Mouse (Mus musculus) ES-E14 (cell line): ENCODE measurements at regions not wholly inside any gene's neighbourhood (a gene's known extent, or its start where the extent isn't known, plus 50 kb on each side); places are given as distances from the start of the nearest gene placed in this dataset.

ENCODE experiments used
- DNase-seq: peaks from one replicate; pipeline ENCODE4 v3.0.0-alpha.2; 2013; ENCODE audit warnings: low read depth, low spot score
- H3K27ac ChIP-seq: 2 replicates; pipeline ENCODE4 v1.5.1; 2012; ENCODE audit warnings: low read depth, mild to moderate bottlenecking, low read length, moderate library complexity, mixed read lengths; ENCODE audit not compliant: poor library complexity, insufficient read depth, severe bottlenecking
- H3K36me3 ChIP-seq: 2 replicates; pipeline ENCODE4 v1.6.1; 2012; ENCODE audit warnings: mild to moderate bottlenecking, low read length, moderate library complexity, mixed read lengths; ENCODE audit not compliant: control insufficient read depth, poor library complexity, insufficient read depth, severe bottlenecking
- H3K4me1 ChIP-seq, 2 experiments: fragments of 150-350 bp in 1 of 2; sonication (generic) in 1 of 2; 2 replicates each; pipeline ENCODE4 v1.6.1; 2012; ENCODE audit warnings: low read length in 2 of 2, mild to moderate bottlenecking in 1 of 2, mixed read lengths in 1 of 2; ENCODE audit not compliant: control insufficient read depth in 2 of 2, insufficient read depth in 2 of 2, poor library complexity in 1 of 2
- H3K4me3 ChIP-seq, 2 experiments: fragments of 150-350 bp in 1 of 2; sonication (generic) in 1 of 2; 2 replicates each; pipeline ENCODE4 v1.5.1; 2012; ENCODE audit warnings: low read length in 2 of 2, low read depth in 1 of 2, mild to moderate bottlenecking in 1 of 2, mixed read lengths in 1 of 2; ENCODE audit not compliant: insufficient read depth in 1 of 2, poor library complexity in 1 of 2, severe bottlenecking in 1 of 2
- H3K9ac ChIP-seq: 2 replicates; pipeline ENCODE4 v1.6.1; 2012; ENCODE audit warnings: low read depth, mild to moderate bottlenecking, low read length, mixed read lengths; ENCODE audit not compliant: poor library complexity, insufficient read depth, severe bottlenecking
- H3K9me3 ChIP-seq: fragments of 150-350 bp; sonication (generic); 2 replicates; pipeline ENCODE4 v1.6.1; 2012; ENCODE audit warnings: low read depth, mild to moderate bottlenecking, low read length; ENCODE audit not compliant: control insufficient read depth, insufficient read depth
- CHD2 ChIP-seq: IDR thresholded peaks from 2 replicates; pipeline ENCODE4 v1.6.1; 2014; ENCODE audit warnings: mild to moderate bottlenecking, low read depth, low read length, inconsistent platforms
- HCFC1 ChIP-seq: IDR thresholded peaks from 2 replicates; pipeline ENCODE4 v1.6.1; 2012; ENCODE audit warnings: low read length, inconsistent platforms, borderline replicate concordance; ENCODE audit not compliant: insufficient read depth
- MAFK ChIP-seq: IDR thresholded peaks from 2 replicates; pipeline ENCODE4 v1.6.1; 2014; ENCODE audit warnings: mild to moderate bottlenecking, low read depth, low read length, inconsistent platforms; ENCODE audit not compliant: insufficient read depth
- ZC3H11A ChIP-seq: IDR thresholded peaks from 2 replicates; pipeline ENCODE4 v1.6.1; 2012; ENCODE audit warnings: low read depth, mild to moderate bottlenecking, inconsistent platforms, low read length, borderline replicate concordance
- ZNF384 ChIP-seq: IDR thresholded peaks from 2 replicates; pipeline ENCODE4 v1.6.1; 2012; ENCODE audit warnings: low read depth, low read length, inconsistent platforms
- in situ Hi-C, 2 experiments: fragments of 600-800 bp; cut with MboI; formaldehyde crosslinking; loops; one replicate each; pipeline ENCODE4 v1.15.1; 2025; ENCODE audit warnings: low sequenced_read_pairs in 2 of 2, inconsistent platforms in 1 of 2; ENCODE audit not compliant: unreplicated experiment in 2 of 2

DNA sequence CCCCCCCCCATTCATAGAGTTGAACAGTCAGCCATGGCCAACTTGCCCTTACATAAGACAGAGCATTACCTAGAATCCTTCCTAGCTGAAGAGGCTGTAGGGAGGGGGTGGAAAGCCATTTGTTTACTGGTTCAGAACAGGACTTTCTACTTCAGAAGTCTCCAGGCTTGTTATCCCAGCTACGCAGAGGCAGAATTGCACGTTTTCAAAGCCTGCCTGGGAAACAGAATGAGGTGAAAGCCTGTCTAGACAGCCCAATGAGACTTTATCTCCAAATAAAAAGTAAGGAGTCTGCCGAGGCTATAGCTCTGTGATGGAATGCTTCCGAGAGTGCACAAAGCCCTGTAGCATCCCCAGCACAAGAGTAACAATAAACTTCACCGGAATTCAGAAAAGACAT, 71.1 kb upstream of the Irf2bp2 start:
- in situ Hi-C loops, result no loop called here
- Histone ChIP-seq H3K4me1 (peaks cover 0 to 9% of the 10 kb centered on the region in 2 experiments; a peak in 1 of 4 replicates), H3K9me3 (no peaks in the 10 kb centered on the region), H3K9ac (no peak overlapping the region), H3K27ac (no peak overlapping the region), H3K36me3 (no peaks in the 10 kb centered on the region), H3K4me3 (no peak overlapping the region)
- TF ChIP-seq HCFC1 (no peak), ZC3H11A (no peak), ZNF384 (no peak), CHD2 (no peak), MAFK (no peak)
- DNase-seq, result no peak

- DNase-seq, result no peak
- H3K4me1 ChIP-seq, result peaks cover 0 to 9% of the 10 kb centered on the region in 2 experiments; a peak in 1 of 4 replicates
- in situ Hi-C loops, result no loop called here
- H3K9me3 ChIP-seq, result no peaks in the 10 kb centered on the region
- no peaks in the 10 kb centered on the region for H3K36me3 ChIP-seq
- no peak overlapping the region for H3K4me3 ChIP-seq
- no peak for TF ChIP-seq HCFC1
- no peak for TF ChIP-seq MAFK
- no peak for TF ChIP-seq ZNF384
- TF ChIP-seq ZC3H11A, result no peak
- no peak for TF ChIP-seq CHD2
- no peak overlapping the region for H3K27ac ChIP-seq
- no peak overlapping the region for H3K9ac ChIP-seq
These were observed 69.3 kb upstream of the Irf2bp2 start for GRCm38 (mm10) chr8:126662797-126663784.

- no peaks in the 10 kb centered on the region for H3K9me3 ChIP-seq
- H3K36me3 ChIP-seq, result no peaks in the 10 kb centered on the region
- no peak for DNase-seq
- peaks cover 0 to 8% of the 10 kb centered on the region in 2 experiments; a peak in 1 of 4 replicates for H3K4me1 ChIP-seq
- H3K27ac ChIP-seq, result no peak overlapping the region
- no peak overlapping the region for H3K4me3 ChIP-seq
- no peak overlapping the region for H3K9ac ChIP-seq
- in situ Hi-C loops, result no loop called here
- TF ChIP-seq ZNF384, result no peak
- TF ChIP-seq CHD2, result no peak
- no peak for TF ChIP-seq MAFK
- TF ChIP-seq HCFC1, result no peak
- TF ChIP-seq ZC3H11A, result no peak
These were observed 68.4 kb upstream of the Irf2bp2 start for GRCm38 (mm10) chr8:126662151-126662550.

DNA sequence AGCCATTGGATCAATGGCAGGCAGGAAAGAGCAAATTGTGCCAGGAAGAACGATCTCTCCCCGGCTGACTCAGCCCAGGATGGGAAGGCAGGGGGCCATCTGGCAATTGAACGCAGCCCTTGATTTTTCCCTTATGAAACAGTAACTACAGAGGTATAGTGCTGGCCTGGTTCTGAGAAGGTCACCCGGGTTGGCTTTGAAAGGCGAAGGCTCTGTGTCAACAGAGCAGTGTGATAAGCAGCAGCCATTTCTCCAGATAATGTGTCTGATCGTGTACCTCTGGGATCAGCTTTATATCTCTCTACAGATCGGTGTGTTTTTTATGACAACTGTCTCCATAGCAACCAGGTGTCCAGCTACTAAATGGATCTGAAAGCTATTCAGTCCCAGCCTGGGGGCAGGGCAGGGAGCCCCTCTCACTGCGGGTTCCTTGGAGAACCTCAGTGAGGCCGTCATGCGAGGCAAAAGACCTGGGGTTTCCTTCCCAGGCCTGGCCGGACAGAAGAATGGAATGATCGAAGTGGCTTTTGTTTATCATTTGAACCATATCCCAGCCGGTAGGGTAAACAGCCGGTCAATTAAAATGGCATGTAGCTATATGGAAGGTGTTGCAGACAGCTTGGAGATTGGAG, 67.8 kb upstream of the Irf2bp2 start:
- H3K4me3 ChIP-seq, result no peak overlapping the region
- H3K27ac ChIP-seq, result no peak overlapping the region
- peaks cover 0 to 4% of the 10 kb centered on the region in 2 experiments; a peak in 1 of 4 replicates for H3K4me1 ChIP-seq

More for the DNA sequence above, 67.8 kb upstream of the Irf2bp2 start:
- in situ Hi-C loops, result no loop called here
- Histone ChIP-seq H3K36me3 (no peaks in the 10 kb centered on the region), H3K9me3 (no peaks in the 10 kb centered on the region), H3K9ac (no peak overlapping the region)
- TF ChIP-seq CHD2 (no peak), ZC3H11A (no peak), ZNF384 (no peak)
- no peak for DNase-seq
